In genomic region chr11:25747098-25747862, GRCm38 (mm10) we compare ENCODE assay signal across 16 mouse cellular contexts.
"Had no signal": no experiment of that assay in that cellular context is flagged by ENCODE, and none has a peak within 500 bp of the region (broad histone marks: within the 10 kb centered on the region; RNA-seq: fewer than 3 reads in every experiment).

No protein-coding gene starts in this region.

- DNase-seq: kidney, adult 8-10 months; kidney, postnatal 4 days; liver, embryonic 13.5 days; lung, adult 2 months; retina, postnatal 1 day; thymus, adult 2 months; thymus, postnatal 14 days; thymus, postnatal 4 days had no signal

- H3K27ac ChIP-seq: liver, embryonic 13.5 days; midbrain, embryonic 10.5 days; midbrain, embryonic 13.5 days; neural tube, embryonic 13.5 days had no signal

- H3K36me3 ChIP-seq: liver, embryonic 13.5 days; midbrain, embryonic 10.5 days; midbrain, embryonic 13.5 days; neural tube, embryonic 13.5 days had no signal

- H3K27me3 ChIP-seq: liver, embryonic 13.5 days; megakaryocyte, embryonic 14.5 days; midbrain, embryonic 13.5 days; neural tube, embryonic 13.5 days had no signal

- H3K4me2 ChIP-seq: liver, embryonic 13.5 days; midbrain, embryonic 13.5 days; neural tube, embryonic 13.5 days had no signal

- ATAC-seq: intestine, postnatal 0 days; lung, postnatal 0 days; midbrain, embryonic 13.5 days; midbrain, embryonic 16.5 days had no signal

- H3K9me3 ChIP-seq: liver, embryonic 13.5 days; midbrain, embryonic 10.5 days; midbrain, embryonic 13.5 days; neural tube, embryonic 13.5 days had no signal

- H3K4me1 ChIP-seq: liver, embryonic 13.5 days; megakaryocyte, embryonic 14.5 days; midbrain, embryonic 13.5 days had no signal

- H3K9ac ChIP-seq: liver, embryonic 13.5 days; midbrain, embryonic 13.5 days; neural tube, embryonic 13.5 days had no signal

- H3K4me3 ChIP-seq: liver, embryonic 13.5 days; megakaryocyte, embryonic 14.5 days; midbrain, embryonic 10.5 days; midbrain, embryonic 13.5 days; myocyte; neural tube, embryonic 13.5 days had no signal
